Mouse (Mus musculus) C2C12 (cell line): ENCODE data around the gene Setd1b.
A peak's percentile ranks its signal among the peaks of the same experiment; 100 is the strongest.

Source experiments
- CTCF ChIP-seq: IDR thresholded peaks from one replicate; pipeline ENCODE4 v1.5.1; 2011; ENCODE audit not compliant: control insufficient read depth, insufficient read depth, insufficient read length
- FOSL1 ChIP-seq: IDR thresholded peaks from one replicate; pipeline ENCODE4 v1.8.0; 2011; ENCODE audit warnings: mild to moderate bottlenecking, low read length; ENCODE audit not compliant: poor library complexity, insufficient read depth, severe bottlenecking
- MAX ChIP-seq: IDR thresholded peaks from one replicate; pipeline ENCODE4 v1.6.1; 2011; ENCODE audit warnings: mild to moderate bottlenecking, control low read depth
- MYOD1 ChIP-seq: IDR thresholded peaks from one replicate; pipeline ENCODE4 v1.6.1; 2011; ENCODE audit warnings: low read depth; ENCODE audit not compliant: control insufficient read depth, insufficient read length
- MYOG ChIP-seq: IDR thresholded peaks from one replicate; pipeline ENCODE4 v1.6.1; 2011; ENCODE audit not compliant: control insufficient read depth, insufficient read length; ENCODE audit errors: extremely low read depth
- USF1 ChIP-seq: IDR thresholded peaks from one replicate; pipeline ENCODE4 v1.6.1; 2011; ENCODE audit warnings: low read depth, mild to moderate bottlenecking, control low read depth, moderate library complexity

- peak; percentile 95 for TF ChIP-seq CTCF
- TF ChIP-seq MYOD1, result peak; percentile 1
- no peak for TF ChIP-seq MYOG
- no peak for TF ChIP-seq USF1
- no peak for TF ChIP-seq MAX
- TF ChIP-seq FOSL1, result no peak
Measured at GRCm38 (mm10) chr5:123132308-123133071, 9.5 kb upstream of the Setd1b start, which contains the start of gene Rhof.
